Mouse (Mus musculus) heart, embryonic 14.5 days (tissue): ENCODE results near the gene Dab1. TPM values are rescaled to one million over a fixed set of nuclear protein-coding genes. Genes with fewer than 3 reads are reported as not detected.

Experiments used
- ATAC-seq: fragments of 200-750 bp; cut with Nextera tagmentation; 2 replicates; pipeline ENCODE4 v1.8.0; 2017; ENCODE audit warnings: low read depth, moderate TSS enrichment; ENCODE audit not compliant: insufficient number of reproducible peaks, insufficient read depth, low FRiP score
- H3K27ac ChIP-seq, 2 experiments: fragments of 200-500 bp in 1 of 2; fragments of 300-500 bp in 1 of 2; sonication (generic) in 1 of 2; replicated peaks in 1 of 2; 2 replicates each; pipeline ENCODE4 v1.5.1; 2012 to 2014; ENCODE audit warnings: low read depth in 2 of 2, low read length in 2 of 2, control low read depth in 1 of 2, mild to moderate bottlenecking in 1 of 2, mixed read lengths in 1 of 2; ENCODE audit not compliant: control insufficient read depth in 1 of 2, insufficient read depth in 1 of 2
- H3K27me3 ChIP-seq: fragments of 300-500 bp; sonication (generic); 2 replicates; pipeline ENCODE4 v1.6.1; 2014; ENCODE audit warnings: mild to moderate bottlenecking, low read length, control low read depth; ENCODE audit not compliant: control insufficient read depth, insufficient read depth
- H3K36me3 ChIP-seq: fragments of 300-500 bp; sonication (generic); 2 replicates; pipeline ENCODE4 v1.6.1; 2014; ENCODE audit warnings: mild to moderate bottlenecking, control low read depth, low read length, mixed read lengths; ENCODE audit not compliant: control insufficient read depth, insufficient read depth
- H3K4me1 ChIP-seq, 2 experiments: fragments of 200-500 bp in 1 of 2; fragments of 300-500 bp in 1 of 2; sonication (generic) in 1 of 2; 2 replicates each; pipeline ENCODE4 v1.6.1; 2012 to 2014; ENCODE audit warnings: low read length in 2 of 2, control low read depth in 1 of 2, mixed read lengths in 1 of 2; ENCODE audit not compliant: control insufficient read depth in 2 of 2, insufficient read depth in 2 of 2
- H3K4me2 ChIP-seq: fragments of 300-500 bp; sonication (generic); 2 replicates; pipeline ENCODE4 v1.6.1; 2014; ENCODE audit warnings: mild to moderate bottlenecking, low read length
- H3K4me3 ChIP-seq, 2 experiments: fragments of 200-500 bp in 1 of 2; fragments of 300-500 bp in 1 of 2; sonication (generic) in 1 of 2; 2 replicates each; pipeline ENCODE4 v1.5.1; 2012 to 2014; ENCODE audit warnings: low read length in 2 of 2, mild to moderate bottlenecking in 2 of 2, control low read depth in 1 of 2, low read depth in 1 of 2, moderate library complexity in 1 of 2; ENCODE audit not compliant: control insufficient read depth in 1 of 2, insufficient read depth in 1 of 2
- H3K9ac ChIP-seq: fragments of 300-500 bp; sonication (generic); 2 replicates; pipeline ENCODE4 v1.6.1; 2014; ENCODE audit warnings: mild to moderate bottlenecking, low read length
- H3K9me3 ChIP-seq: fragments of 300-500 bp; sonication (generic); 2 replicates; pipeline ENCODE4 v1.6.1; 2016; ENCODE audit warnings: low read length, control low read depth; ENCODE audit not compliant: control insufficient read depth
- WGBS: fragments of 180-500 bp; shearing (Covaris S2); extraction: QIAGEN DNeasy Blood & Tissue Kit; methylation state at CpG from one replicate; pipeline ENCODE4 v1.1.7; 2014; 5-methylcytosine and 5-hydroxymethylcytosine counted together
- polyA plus RNA-seq: library from polyadenylated mRNA; unstranded; fragments of >200 nt; fragmentation: Nextera tagmentation; extraction: Ambion mirVana; gene quantifications from 2 replicates; pipeline ENCODE4 v1.2.1, GENCODE M21; 2014

Dab1 gene
- polyA plus RNA-seq, 1 experiment from 2014 or later, result 0.99 TPM

DNA sequence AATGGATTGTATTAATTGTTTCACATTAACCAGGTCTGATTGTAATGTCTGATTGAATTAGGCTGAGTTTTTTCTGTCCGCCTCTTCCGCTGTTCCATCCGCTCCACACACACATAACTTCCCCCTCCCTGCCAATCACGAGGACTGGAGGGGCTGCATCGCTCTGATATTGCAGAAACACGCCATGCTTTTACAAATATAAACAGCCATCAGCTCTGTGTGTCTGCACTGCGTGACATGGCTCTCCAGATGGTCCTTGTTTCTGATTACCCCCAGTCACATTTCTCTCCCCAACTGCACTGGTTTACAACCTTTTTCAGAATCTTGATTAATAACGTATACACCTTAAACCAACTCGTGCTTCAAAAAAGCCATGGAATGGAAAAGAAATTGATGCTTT lies 831.5 kb downstream of the Dab1 start:
- H3K9me3 ChIP-seq, result no peaks in the 10 kb centered on the region
- 89% methylated on average over 9 of the region's 9 CpGs for WGBS
- no peaks in the 10 kb centered on the region for H3K4me1 ChIP-seq
- no peaks in the 10 kb centered on the region for H3K36me3 ChIP-seq
- H3K27me3 ChIP-seq, result no peaks in the 10 kb centered on the region
- H3K27ac ChIP-seq, result no peak overlapping the region
- no peak overlapping the region for H3K9ac ChIP-seq
- H3K4me3 ChIP-seq, result no peak overlapping the region
- no peak overlapping the region for H3K4me2 ChIP-seq
- ATAC-seq, result no peak

GRCm38 (mm10) chr4:104452587-104452986 lies 833.4 kb downstream of the Dab1 start:
- H3K9ac ChIP-seq, result no peak overlapping the region
- H3K27ac ChIP-seq, result no peak overlapping the region
- no peaks in the 10 kb centered on the region for H3K9me3 ChIP-seq
- no peaks in the 10 kb centered on the region for H3K4me1 ChIP-seq
- H3K4me3 ChIP-seq, result no peak overlapping the region
- ATAC-seq, result no peak
- H3K4me2 ChIP-seq, result no peak overlapping the region
- H3K36me3 ChIP-seq, result no peaks in the 10 kb centered on the region
- no peaks in the 10 kb centered on the region for H3K27me3 ChIP-seq
- 37% methylated on average over 7 of the region's 7 CpGs for WGBS

DNA sequence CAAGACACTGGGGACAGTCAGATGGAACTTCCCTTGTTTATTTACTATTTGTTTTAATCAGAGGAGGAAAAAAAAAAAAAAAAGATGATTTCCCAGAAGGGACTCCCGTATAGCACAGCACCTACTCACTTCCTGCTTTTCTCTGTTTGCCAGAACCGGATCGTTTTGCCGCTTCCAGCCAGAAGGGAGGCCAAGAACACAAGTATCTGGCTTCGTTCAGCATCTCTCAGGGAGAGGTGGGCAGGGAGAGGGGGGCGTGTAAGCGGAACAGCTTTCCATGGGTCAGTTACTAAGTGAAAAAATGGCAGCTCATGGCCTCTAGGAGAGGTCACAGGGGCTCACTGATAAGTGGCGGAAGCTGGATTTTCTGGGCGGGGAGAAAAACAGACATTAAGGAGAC lies 836.0 kb downstream of the Dab1 start:
- H3K27me3 ChIP-seq, result no peaks in the 10 kb centered on the region
- H3K4me1 ChIP-seq, result no peaks in the 10 kb centered on the region
- no peaks in the 10 kb centered on the region for H3K9me3 ChIP-seq
- no peak for ATAC-seq
- WGBS, result 50% methylated on average over 9 of the region's 9 CpGs
- no peak overlapping the region for H3K4me3 ChIP-seq
- H3K27ac ChIP-seq, result no peak overlapping the region
- no peak overlapping the region for H3K4me2 ChIP-seq
- H3K9ac ChIP-seq, result no peak overlapping the region
- no peaks in the 10 kb centered on the region for H3K36me3 ChIP-seq

GRCm38 (mm10) chr4:104455760-104456159 lies 836.6 kb downstream of the Dab1 start:
- WGBS, result 74% methylated on average over 3 of the region's 3 CpGs

DNA sequence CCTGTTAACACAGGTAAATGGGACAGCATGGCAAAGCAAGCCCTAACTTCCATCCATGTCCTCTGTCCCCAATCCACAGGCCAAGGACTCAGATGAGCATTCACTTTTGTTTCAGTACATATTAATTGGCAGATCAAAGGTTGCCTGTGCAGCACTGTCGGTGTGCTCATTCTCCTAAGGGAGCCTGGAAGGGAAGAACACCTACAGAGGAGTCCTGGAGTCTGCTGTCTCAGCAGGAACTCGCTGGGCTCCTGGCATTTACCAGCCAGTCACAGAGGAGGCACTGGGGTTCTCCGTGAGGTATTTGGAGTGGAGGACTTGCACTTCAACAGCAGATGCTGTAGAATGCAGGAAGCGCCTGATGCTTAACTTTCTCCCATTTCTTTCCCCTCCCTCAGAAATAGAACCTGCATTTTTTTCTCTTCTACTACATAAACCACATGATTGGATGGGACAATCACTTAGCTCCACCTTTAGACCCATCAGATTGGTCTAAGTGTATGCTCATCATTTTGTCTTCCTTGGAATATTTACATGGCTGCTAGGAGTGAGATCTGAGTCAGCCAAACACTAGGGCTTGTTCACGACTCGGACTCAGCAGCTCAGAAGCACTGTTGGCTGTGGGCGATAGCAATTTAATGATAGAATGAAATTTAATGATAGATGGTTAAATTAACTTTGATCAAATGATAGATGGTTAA lies 837.2 kb downstream of the Dab1 start:
- Histone ChIP-seq H3K9me3 (no peaks in the 10 kb centered on the region), H3K27me3 (no peaks in the 10 kb centered on the region), H3K4me2 (no peak overlapping the region), H3K36me3 (no peaks in the 10 kb centered on the region), H3K4me1 (no peaks in the 10 kb centered on the region), H3K27ac (no peak overlapping the region), H3K9ac (no peak overlapping the region), H3K4me3 (no peak overlapping the region)
- no peak for ATAC-seq
- WGBS, result 72% methylated on average over 7 of the region's 7 CpGs

More at GRCm38 (mm10) chr4:104455760-104456159, 836.6 kb downstream of the Dab1 start:
- Histone ChIP-seq H3K4me2 (no peak overlapping the region), H3K36me3 (no peaks in the 10 kb centered on the region), H3K9ac (no peak overlapping the region), H3K27me3 (no peaks in the 10 kb centered on the region), H3K27ac (no peak overlapping the region), H3K9me3 (no peaks in the 10 kb centered on the region), H3K4me1 (no peaks in the 10 kb centered on the region), H3K4me3 (no peak overlapping the region)
- ATAC-seq, result no peak

DNA sequence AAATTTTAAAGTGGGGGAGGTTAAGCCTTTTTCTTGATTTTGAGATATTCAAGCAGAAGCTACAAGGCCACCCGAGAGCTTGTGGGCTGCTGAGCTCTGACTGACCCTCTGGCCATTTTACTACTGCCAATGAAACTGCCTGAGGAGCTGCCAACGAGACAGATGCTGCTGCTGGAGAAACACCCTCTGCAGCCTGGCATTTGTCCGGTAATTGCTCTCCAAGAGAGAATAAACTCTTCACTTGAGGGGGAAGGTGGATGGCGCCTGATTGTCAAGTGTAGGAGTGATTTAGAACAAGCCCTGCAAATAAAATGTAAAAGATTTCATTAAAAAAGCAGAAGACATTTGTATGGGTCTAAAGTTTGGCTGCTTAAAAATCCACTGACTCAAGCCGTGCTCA lies 839.6 kb downstream of the Dab1 start:
- Histone ChIP-seq H3K9me3 (no peaks in the 10 kb centered on the region), H3K4me2 (no peak overlapping the region), H3K36me3 (no peaks in the 10 kb centered on the region), H3K4me3 (no peak overlapping the region), H3K27me3 (no peaks in the 10 kb centered on the region), H3K4me1 (no peaks in the 10 kb centered on the region), H3K27ac (no peak overlapping the region), H3K9ac (no peak overlapping the region)
- no peak for ATAC-seq
- WGBS, result 68% methylated on average over 5 of the region's 5 CpGs

DNA sequence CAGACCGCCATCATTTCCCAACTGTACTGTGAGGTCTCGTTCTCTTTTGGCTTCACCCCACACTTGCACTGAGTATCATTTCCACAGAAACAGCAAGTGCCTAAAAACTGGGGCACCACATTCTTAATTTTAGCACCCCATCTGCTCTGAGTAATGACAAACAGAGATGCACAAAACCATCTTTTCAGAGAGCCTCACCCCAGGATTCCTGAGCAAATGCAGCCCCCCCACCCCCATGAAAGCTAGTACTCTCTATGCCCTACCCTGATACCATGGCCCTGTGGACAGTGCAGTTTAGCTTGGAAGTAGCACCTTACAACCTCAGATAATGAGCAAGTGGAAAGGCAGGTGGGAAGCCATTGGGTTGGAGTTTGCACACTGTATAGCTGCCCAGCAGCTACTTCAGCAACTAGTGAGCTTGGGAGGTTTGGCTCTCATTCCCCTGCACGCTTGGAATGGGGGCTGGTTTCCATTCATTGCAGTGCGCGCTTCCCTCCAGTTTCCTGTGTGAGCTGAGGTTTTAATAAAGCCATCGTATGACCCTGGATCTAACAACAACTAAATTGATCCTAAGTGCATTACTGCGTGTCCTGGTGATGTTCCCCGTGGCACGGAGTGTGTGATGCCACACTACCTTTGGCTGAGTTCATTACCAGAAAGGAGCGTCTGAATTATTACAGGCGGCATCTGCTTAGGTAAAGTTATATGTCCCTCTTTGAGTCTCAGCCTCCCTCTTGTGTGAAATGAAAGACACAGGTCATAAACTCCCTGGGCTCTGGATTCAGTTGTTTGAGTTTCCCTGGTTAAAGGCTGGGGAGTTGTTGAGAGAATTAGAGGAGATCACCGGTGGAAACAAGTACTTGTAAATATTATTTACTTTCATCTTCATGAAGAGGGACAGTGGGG lies 842.2 kb downstream of the Dab1 start:
- Histone ChIP-seq H3K9me3 (no peaks in the 10 kb centered on the region), H3K27ac (no peak overlapping the region), H3K4me1 (no peaks in the 10 kb centered on the region), H3K27me3 (no peaks in the 10 kb centered on the region), H3K9ac (no peak overlapping the region), H3K36me3 (no peaks in the 10 kb centered on the region), H3K4me2 (no peak overlapping the region), H3K4me3 (no peak overlapping the region)
- no peak for ATAC-seq
- 83% methylated on average over 12 of the region's 12 CpGs for WGBS
